Mouse (Mus musculus): ENCODE results near the gene Sgo2b. TPM values are rescaled to one million over a fixed set of nuclear protein-coding genes. Genes with fewer than 3 reads are reported as not detected.
"Not testable (repeated sequence)": the region's sequence is repeated elsewhere in the genome, so short reads cannot be mapped to it uniquely, and the experiment has no call there.

Sgo2b gene
- total RNA-seq (2015; ENCODE audit: low replicate concordance): not detected in 2 replicates
- not detected in 2 replicates for total RNA-seq (2017; ENCODE audit: low replicate concordance)

DNA sequence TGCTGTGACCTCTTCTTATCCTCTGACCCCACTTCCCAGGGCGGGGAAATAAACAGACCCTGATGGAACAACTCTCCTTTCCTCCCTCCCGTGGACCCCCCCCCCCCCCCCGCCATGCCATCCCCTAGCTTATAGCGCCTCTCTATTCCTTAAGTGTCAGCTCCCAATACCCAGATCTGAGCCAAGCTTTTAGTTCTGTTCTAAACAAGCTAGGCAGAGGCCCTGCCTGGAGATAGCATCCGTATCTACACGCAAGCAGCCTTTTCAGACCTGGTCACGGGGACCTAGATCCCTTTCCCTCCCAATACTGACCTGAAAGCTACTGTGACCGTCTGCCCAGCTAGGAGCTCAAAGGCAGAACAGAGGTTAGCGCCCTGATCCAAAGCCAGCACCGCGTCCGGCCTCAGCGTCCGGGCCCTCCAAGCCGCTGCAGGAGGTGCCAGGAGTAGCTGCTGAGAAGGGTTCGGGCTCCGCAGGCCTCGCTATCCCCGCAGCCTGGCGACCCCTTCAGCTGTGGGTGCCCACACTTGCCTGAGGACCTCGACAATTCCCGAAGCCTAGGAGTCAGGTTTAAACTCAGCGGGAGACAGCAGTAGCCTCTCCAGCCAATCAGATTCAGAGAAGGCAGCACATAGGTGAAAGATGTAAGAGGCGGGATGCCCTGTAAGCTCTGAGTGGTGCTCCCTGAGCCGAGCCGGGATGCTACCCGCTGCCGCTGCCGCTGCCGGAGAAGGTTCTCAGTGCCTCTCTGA, at the start of gene Sgo2b:
TSS of gene Sgo2b (minus strand) at position 623 of the 752 bp plus-strand sequence.
- ATAC-seq (replicated peaks; ENCODE audit: low FRiP score, poor library complexity, severe bottlenecking): no peak

DNA sequence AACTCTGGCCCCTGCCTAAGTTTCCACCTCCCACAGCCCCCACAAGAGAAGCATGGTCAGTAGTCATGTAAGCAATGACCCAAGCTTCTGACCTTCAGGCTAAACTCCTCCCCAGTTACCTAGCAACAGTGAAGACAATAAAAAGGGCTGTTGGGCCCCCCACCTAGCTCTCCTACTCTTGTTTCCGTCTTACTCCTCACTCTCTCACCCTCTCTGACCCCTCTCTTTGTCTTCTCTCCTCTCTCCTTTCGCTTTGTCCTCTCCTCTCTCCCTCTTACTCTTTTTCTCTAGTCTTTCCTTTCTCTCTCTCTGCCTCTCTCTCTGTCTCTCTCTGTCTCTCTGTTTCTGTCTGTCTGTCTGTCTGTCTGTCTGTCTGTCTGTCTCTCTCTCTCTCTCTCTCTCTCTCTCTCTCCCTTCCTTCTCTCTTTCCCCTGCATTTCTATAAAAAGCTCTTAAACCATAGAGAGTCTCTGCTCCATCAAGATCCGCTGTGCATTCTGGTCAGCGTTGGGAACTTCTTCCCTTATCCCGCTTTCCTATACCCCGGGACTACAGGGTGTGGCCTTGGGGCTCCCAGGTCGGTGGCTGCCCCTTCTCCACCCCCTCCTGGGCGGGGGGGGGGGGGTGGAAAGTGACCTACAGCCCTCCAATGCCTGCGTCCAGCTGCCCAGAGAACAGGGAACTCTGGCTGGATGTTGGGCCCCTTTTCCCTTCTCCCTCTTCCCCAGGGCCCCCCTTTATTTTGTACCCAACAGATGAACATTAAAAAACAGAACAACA, 18.8 kb upstream of the Sgo2b start:
- not testable (repeated sequence) for ATAC-seq (replicated peaks; ENCODE audit: low FRiP score, poor library complexity, severe bottlenecking)

DNA sequence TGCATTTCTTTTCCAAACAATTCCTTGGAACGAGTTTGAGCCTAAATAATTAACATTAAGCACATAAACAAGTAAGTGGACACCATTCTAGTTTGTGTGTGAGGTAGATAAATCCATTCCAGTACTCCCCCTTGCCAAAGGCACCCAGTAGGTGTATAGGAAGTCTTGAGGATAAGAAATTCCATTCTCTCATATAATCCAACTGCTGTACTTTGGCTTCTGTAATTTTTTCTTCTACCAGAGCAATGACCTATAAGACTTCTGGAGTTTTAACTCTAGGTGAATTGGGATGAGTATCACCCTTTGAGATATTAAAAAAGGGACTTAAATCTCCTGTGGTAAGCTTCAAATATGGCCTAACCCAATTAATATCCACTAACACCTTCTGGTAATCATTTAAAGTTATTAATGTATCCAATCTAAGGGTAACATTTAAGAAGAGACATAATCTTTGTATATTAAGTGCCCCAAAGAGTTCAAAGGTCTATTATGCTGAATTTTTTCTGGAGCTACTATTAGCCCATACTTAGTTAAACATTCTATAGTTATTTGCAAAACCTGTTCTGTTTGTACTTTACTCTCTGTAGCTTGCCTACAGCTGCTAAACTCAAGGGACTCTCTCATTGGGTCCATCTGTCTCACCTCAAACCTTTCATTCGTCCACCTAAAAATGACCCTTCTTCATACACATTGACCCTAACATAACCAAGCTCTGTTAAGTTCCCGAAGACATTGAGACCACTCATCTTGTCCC, 9.2 kb upstream of the Sgo2b start:
- no peak for ATAC-seq (replicated peaks; ENCODE audit: low FRiP score, poor library complexity, severe bottlenecking)

DNA sequence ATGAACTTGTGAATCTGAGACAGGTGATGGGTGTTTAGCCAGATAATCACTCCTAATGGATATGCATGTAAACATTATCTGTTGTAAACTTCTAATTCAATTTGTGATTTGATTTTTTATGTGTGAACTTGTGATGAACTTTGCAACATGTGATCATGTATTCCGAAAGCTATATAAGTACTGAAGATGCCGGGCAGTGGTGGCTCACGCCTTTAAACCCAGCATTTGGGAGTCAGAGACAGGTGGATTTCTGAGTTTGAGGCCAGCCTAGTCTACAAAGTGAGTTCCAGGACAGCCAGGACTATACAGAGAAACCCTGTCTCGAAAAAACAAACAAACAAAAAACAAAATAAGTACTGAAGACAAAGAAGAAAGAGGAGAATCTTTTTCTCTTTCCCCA, 1.8 kb upstream of the Sgo2b start:
- ATAC-seq (replicated peaks; ENCODE audit: low FRiP score, poor library complexity, severe bottlenecking): not testable (repeated sequence)

DNA sequence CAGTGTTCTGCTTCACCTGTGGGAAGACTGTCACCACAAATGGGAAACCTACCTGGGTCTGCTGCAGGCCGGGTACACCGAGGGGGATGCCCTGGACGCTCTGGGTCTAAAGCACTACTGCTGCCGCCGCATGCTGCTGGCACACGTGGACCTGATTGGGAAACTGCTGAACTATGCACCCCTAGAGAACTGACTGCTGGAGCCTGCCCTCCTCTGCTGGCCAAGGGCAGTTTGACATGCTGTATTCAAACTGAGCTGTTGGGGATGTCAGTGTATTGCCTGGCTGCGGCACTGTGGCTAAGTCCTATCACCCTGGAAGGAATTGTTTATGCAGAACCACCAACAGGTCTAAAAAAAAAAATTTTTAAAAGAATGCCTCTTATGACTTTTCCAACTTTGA, 18.9 kb downstream of the Sgo2b start:
- no peak for ATAC-seq (replicated peaks; ENCODE audit: low FRiP score, poor library complexity, severe bottlenecking)

DNA sequence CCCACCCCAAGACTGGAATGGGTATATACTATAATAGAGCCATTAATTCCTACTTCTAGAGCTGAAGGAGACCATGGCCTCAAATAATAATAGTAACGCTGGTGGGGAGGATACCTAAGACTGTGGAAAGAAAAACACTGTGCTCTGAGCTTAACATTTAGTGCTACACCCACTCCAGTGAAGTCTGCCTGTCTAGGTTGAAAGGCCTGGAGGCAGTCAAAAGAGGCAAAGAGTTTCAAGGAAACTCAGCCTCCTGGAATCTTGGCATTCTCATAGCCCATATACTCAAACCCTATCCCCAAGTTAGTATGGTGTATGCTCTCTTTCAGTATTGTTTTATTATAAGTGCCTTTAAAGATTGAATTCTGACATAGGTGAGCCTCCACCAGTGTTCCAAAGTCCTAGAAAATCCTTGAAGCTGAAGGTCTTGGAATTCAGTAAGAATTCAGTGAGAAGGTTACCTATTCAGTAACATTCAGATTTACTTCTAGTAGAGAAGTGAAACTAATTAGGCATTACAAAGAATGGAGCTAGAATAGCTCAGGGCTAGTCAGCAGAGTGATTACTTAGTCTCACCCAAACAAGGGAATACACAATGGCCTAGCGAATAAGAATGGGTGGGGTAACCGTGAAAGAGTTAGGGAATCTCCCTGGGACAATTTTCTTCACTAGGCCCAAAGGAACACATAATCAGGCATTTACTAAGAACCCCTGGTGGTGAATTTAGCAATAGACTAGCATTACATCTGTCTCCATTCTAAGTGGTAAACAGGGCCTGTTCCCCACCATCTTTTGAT, 22.5 kb downstream of the Sgo2b start:
- no peak for ATAC-seq (replicated peaks; ENCODE audit: low FRiP score, poor library complexity, severe bottlenecking)

DNA sequence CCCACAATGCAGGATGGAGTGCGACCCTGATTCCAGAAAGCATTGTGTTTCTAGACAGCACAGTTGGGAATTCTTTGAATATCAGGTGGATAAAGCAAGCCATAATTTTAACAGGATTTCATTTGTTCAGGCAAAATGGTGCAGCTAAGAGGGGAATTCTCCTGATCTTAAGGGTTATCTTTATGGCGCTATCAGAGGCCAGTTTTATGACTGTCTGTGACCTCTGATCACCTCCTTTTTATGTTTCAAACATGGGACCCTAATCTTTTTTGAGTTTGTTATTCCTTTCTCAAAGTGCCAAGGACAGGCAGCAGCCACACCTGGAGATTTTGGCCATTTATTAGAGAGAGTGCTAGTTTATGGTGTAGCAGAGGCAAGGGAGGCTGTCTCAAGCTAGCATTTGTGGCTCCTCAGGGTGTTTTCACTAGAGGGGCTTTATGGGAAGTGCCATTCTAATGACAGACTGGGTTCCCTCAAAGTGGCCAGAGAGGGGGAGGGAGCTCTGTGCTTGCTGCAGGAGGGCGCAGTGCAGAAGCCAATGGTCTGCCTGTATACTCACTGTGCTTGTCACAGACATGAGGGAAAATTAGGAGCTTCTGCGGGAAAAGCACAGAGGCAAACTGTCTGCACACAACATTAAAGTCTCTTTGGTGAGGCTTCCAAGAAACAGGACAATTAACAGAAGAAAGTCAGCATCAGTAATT, 30.6 kb downstream of the Sgo2b start:
- ATAC-seq (replicated peaks; ENCODE audit: low FRiP score, poor library complexity, severe bottlenecking): no peak

DNA sequence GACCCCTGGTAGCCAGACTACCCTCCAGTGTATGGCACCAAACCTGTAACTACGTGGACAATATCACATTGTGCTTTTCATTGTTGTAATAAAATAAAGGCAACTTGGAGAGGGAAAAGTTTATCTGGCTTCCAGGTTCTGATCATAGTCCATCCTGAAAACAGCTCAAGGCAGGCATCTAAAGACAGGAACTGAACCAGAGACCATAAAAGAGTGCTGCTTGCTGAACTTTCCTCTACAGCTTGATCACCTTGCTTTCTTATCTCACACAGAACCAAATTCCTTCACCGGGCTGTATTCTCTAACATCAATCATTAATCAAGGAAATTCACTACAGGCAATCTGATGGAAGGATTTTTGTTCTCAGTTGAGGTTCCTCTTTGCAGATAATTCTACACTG, 57.0 kb downstream of the Sgo2b start:
- no peak for ATAC-seq (replicated peaks; ENCODE audit: low FRiP score, poor library complexity, severe bottlenecking)

DNA sequence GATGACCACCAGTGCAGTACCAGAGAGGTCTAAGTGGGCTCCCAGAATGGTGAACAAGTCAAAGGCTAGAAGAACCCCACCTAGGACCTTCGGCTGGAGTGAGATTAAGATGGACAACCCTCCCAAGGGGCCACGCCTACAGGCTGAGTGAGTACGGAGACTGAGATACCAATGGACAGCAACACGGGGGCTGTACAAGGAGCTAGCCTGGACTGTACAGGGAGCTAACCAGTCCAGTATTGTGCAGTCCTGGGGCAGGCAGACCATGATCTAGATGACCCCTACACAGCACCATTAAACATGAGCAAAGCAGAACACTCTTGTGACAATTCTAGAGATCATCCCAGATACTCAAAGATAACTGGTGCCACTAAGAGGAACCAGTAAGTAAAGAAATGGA, 73.7 kb downstream of the Sgo2b start:
- ATAC-seq (replicated peaks; ENCODE audit: low FRiP score, poor library complexity, severe bottlenecking): no peak

DNA sequence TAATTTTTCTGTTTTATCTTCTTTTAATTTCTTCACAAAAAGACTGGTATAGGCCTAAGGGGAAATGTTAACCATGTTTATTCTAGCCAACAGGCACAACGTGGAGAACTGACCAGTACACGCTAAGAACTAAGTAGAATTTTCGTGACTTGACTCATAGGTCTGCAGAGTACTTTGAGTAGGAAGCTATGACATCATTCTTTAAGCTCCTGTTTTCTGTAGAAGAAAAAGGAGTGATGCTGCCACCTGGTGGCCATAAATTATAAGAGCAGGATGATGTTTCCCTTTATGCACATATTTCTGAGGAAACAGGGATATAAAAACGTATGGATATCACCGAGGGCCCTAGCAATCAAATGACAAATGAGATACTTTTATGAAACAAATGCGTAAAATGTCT, 74.7 kb downstream of the Sgo2b start:
- ATAC-seq (replicated peaks; ENCODE audit: low FRiP score, poor library complexity, severe bottlenecking): no peak

DNA sequence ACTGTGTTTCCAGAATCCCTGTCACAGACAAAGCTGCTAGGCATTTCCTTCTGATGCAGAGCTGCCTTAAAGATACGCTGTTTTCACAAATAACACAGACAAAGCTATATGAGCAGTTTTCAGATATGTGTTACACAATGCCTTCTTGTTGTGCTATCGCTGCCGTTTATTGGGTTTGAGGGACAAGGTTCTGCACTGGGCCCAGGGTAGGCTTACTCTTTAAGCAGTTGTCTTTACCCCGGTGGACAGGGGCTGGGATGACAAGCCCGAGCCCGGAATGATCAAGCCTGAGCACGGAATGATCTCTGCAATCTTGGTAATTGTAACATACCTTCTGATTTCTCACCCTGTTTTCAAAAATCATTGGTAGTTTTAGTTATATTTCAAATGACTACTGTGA, 75.1 kb downstream of the Sgo2b start:
- no peak for ATAC-seq (replicated peaks; ENCODE audit: low FRiP score, poor library complexity, severe bottlenecking)
